Mouse (Mus musculus) midbrain, embryonic 14.5 days (tissue): ENCODE results near the gene Nans. TPM values are rescaled to one million over a fixed set of nuclear protein-coding genes. Genes with fewer than 3 reads are reported as not detected.

Experiments
- ATAC-seq: fragments of 200-750 bp; cut with Nextera tagmentation; 2 replicates; pipeline ENCODE4 v1.8.0; 2017; ENCODE audit warnings: moderate number of reproducible peaks, moderate library complexity; ENCODE audit not compliant: low FRiP score, low TSS enrichment
- DNase-seq: peaks from one replicate; pipeline ENCODE4 v3.0.0-alpha.2; 2015
- H3K27ac ChIP-seq: fragments of 300-500 bp; sonication (generic); replicated peaks from 2 replicates; pipeline ENCODE4 v1.5.1; 2014; ENCODE audit warnings: mild to moderate bottlenecking, low read depth, low read length, moderate library complexity
- H3K27me3 ChIP-seq: fragments of 300-500 bp; sonication (generic); 2 replicates; pipeline ENCODE4 v1.6.1; 2014; ENCODE audit warnings: low read length, control low read depth, mixed read lengths; ENCODE audit not compliant: control insufficient read depth, insufficient read depth
- H3K36me3 ChIP-seq: fragments of 300-500 bp; sonication (generic); 2 replicates; pipeline ENCODE4 v1.6.1; 2014; ENCODE audit warnings: low read length, control low read depth; ENCODE audit not compliant: control insufficient read depth, insufficient read depth
- H3K4me1 ChIP-seq: fragments of 300-500 bp; sonication (generic); 2 replicates; pipeline ENCODE4 v1.6.1; 2014; ENCODE audit warnings: mild to moderate bottlenecking, antibody characterized with exemption, low read length, control low read depth; ENCODE audit not compliant: control insufficient read depth, insufficient read depth
- H3K4me2 ChIP-seq: fragments of 300-500 bp; sonication (generic); 2 replicates; pipeline ENCODE4 v1.6.1; 2014; ENCODE audit warnings: mild to moderate bottlenecking, low read length, moderate library complexity
- H3K4me3 ChIP-seq: fragments of 300-500 bp; sonication (generic); replicated peaks from 2 replicates; pipeline ENCODE4 v1.5.1; 2014; ENCODE audit warnings: low read depth, low read length
- H3K9ac ChIP-seq: fragments of 300-500 bp; sonication (generic); replicated peaks from 2 replicates; pipeline ENCODE4 v1.6.1; 2014; ENCODE audit warnings: mild to moderate bottlenecking, low read length, moderate library complexity
- H3K9me3 ChIP-seq: fragments of 300-500 bp; sonication (generic); 2 replicates; pipeline ENCODE4 v1.6.1; 2016; ENCODE audit warnings: low read length, control low read depth, mixed read lengths; ENCODE audit not compliant: control insufficient read depth
- WGBS: fragments of 180-500 bp; shearing (Covaris S2); extraction: QIAGEN DNeasy Blood & Tissue Kit; methylation state at CpG from one replicate; pipeline ENCODE4 v1.1.7; 2014; 5-methylcytosine and 5-hydroxymethylcytosine counted together
- polyA plus RNA-seq: library from polyadenylated mRNA; unstranded; fragments of >200 nt; fragmentation: Nextera tagmentation; extraction: Ambion mirVana; gene quantifications from 2 replicates; pipeline ENCODE4 v1.2.1, GENCODE M21; 2014

The Nans gene
- polyA plus RNA-seq, 1 experiment from 2014 or later: 47.3 TPM

DNA sequence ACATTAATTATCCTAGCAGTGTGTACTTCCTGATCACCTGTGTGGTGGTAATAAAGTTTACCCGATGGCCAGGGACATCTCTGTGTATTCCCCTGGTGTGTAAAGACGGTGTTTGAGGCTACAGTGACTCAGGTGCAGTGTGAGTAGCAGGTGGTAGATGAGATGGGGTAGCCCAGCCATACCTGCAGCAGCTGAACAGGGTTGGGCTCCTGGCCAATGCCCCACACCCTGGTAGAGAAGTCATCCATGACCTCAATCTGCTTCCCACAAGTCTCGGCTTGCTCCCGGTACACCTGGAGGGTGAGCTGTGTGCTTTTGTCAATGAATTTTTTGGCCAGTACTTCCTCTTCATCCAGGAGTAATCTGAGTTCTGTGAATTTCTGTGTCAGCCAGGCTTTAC, 34.3 kb downstream of the Nans start:
- Histone ChIP-seq H3K4me2 (no peak overlapping the region), H3K9ac (no peak overlapping the region), H3K9me3 (no peaks in the 10 kb centered on the region), H3K4me1 (no peaks in the 10 kb centered on the region), H3K27ac (no peak overlapping the region), H3K27me3 (no peaks in the 10 kb centered on the region), H3K36me3 (no peaks in the 10 kb centered on the region), H3K4me3 (no peak overlapping the region)
- no peak for DNase-seq
- no peak for ATAC-seq
- 91% methylated on average over 4 of the region's 4 CpGs for WGBS

GRCm38 (mm10) chr4:46526226-46526625, 37.2 kb downstream of the Nans start:
- H3K4me2 ChIP-seq: no peak overlapping the region
- H3K27me3 ChIP-seq: no peaks in the 10 kb centered on the region
- ATAC-seq: no peak
- H3K36me3 ChIP-seq: no peaks in the 10 kb centered on the region
- DNase-seq: no peak
- no peak overlapping the region for H3K4me3 ChIP-seq
- H3K4me1 ChIP-seq: no peaks in the 10 kb centered on the region
- no peak overlapping the region for H3K27ac ChIP-seq
- 93% methylated on average over 3 of the region's 3 CpGs for WGBS
- H3K9ac ChIP-seq: no peak overlapping the region
- no peaks in the 10 kb centered on the region for H3K9me3 ChIP-seq

DNA sequence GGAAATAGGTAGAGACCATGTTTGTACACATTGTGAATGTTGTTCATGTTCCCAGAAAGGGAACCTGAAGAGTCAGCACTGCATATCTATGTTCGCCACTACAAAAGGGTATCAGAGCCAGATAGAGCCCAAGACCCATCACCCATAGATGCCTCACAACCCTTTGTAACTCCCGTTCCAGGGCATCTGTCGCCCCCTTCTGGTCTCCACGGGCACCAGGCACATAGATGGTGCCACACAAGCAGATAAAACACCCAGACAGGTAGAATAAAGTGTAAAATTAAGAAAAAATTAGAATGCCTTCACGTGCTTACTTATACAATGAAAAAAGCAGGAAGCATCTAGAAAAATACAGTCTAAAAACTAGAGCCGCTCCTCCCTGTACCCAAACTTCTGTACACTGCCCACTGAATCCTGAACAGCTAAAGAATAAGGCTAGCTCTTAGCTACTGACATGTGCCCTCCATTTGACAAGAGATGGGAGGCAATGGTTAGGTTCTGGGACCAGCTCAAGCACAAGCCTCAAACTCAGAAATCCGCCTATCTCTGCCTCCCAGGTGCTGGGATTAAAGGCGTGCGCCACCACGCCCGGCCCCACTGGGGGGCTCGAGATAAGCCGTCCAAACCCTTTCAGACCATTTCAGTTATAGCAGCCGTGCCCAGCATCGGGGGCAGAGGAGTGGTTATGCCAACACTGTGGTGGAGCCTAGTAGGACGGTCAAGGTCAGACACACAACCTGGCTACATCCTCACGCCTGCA, 37.9 kb downstream of the Nans start:
- Histone ChIP-seq H3K27ac (no peak overlapping the region), H3K4me1 (no peaks in the 10 kb centered on the region), H3K36me3 (no peaks in the 10 kb centered on the region), H3K9me3 (no peaks in the 10 kb centered on the region), H3K4me2 (peak overlapping the region; percentile 39), H3K9ac (no peak overlapping the region), H3K27me3 (no peaks in the 10 kb centered on the region), H3K4me3 (no peak overlapping the region)
- DNase-seq: peak; percentile 10
- no peak for ATAC-seq
- 29% methylated on average over 17 of the region's 17 CpGs for WGBS

GRCm38 (mm10) chr4:46527558-46527926, 38.5 kb downstream of the Nans start:
- 2% methylated on average over 7 of the region's 7 CpGs for WGBS
- Histone ChIP-seq H3K4me1 (no peaks in the 10 kb centered on the region), H3K27me3 (0 out of 2 replicates have a peak, but pooled peaks cover under 1% of the 10 kb centered on the region), H3K4me2 (peak overlapping the region; percentile 39), H3K9me3 (no peaks in the 10 kb centered on the region), H3K9ac (no peak overlapping the region), H3K36me3 (no peaks in the 10 kb centered on the region), H3K4me3 (no peak overlapping the region), H3K27ac (no peak overlapping the region)
- DNase-seq (no peak), ATAC-seq (no peak)

DNA sequence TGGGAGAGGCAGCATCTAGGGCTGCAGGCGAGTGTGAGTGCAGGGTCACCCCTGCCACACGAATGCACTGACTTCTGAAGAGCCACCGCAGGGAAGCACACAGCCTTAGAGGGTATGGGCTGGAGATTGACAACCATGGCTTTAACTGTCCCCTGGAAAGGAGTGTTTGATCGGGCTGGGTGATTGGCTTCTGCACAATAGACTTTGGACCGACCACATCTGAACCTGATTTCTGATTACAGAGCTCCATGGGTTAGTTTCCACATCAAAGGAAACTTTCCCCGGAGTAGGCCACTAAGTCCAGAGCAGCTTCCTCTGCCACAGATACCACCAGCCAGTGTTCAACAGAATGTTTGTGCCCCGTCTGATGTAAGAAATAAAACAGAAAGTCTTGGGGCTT, 40.7 kb downstream of the Nans start:
- WGBS: 41% methylated on average over 7 of the region's 7 CpGs
- peaks cover 12% of the 10 kb centered on the region for H3K27me3 ChIP-seq
- no peak for DNase-seq
- no peak overlapping the region for H3K9ac ChIP-seq
- H3K4me2 ChIP-seq: no peak overlapping the region
- no peak overlapping the region for H3K4me3 ChIP-seq
- no peak for ATAC-seq
- 0 out of 2 replicates have a peak, but pooled peaks cover 2% of the 10 kb centered on the region for H3K4me1 ChIP-seq
- no peak overlapping the region for H3K27ac ChIP-seq
- H3K36me3 ChIP-seq: no peaks in the 10 kb centered on the region
- H3K9me3 ChIP-seq: no peaks in the 10 kb centered on the region

- Histone ChIP-seq H3K9me3 (no peaks in the 10 kb centered on the region), H3K9ac (no peak overlapping the region), H3K4me3 (no peak overlapping the region), H3K27ac (no peak overlapping the region), H3K36me3 (no peaks in the 10 kb centered on the region), H3K27me3 (peaks cover 36% of the 10 kb centered on the region), H3K4me1 (0 out of 2 replicates have a peak, but pooled peaks cover 2% of the 10 kb centered on the region), H3K4me2 (no peak overlapping the region)
- ATAC-seq: no peak
- 79% methylated on average over 2 of the region's 2 CpGs for WGBS
- no peak for DNase-seq
These were observed 43.5 kb downstream of the Nans start for GRCm38 (mm10) chr4:46532511-46532910.

GRCm38 (mm10) chr4:46532926-46533325, 43.9 kb downstream of the Nans start:
- 78% methylated on average over 7 of the region's 7 CpGs for WGBS
- Histone ChIP-seq H3K9ac (no peak overlapping the region), H3K9me3 (no peaks in the 10 kb centered on the region), H3K27me3 (peaks cover 36% of the 10 kb centered on the region), H3K4me1 (0 out of 2 replicates have a peak, but pooled peaks cover 2% of the 10 kb centered on the region), H3K4me2 (no peak overlapping the region), H3K27ac (no peak overlapping the region), H3K36me3 (no peaks in the 10 kb centered on the region), H3K4me3 (no peak overlapping the region)
- no peak for ATAC-seq
- DNase-seq: no peak

GRCm38 (mm10) chr4:46533934-46534720, 45.1 kb downstream of the Nans start:
- Histone ChIP-seq H3K9ac (no peak overlapping the region; the same call in 1 of the 2 replicates), H3K36me3 (no peaks in the 10 kb centered on the region), H3K4me3 (peak overlapping the region; percentile 25), H3K27me3 (peaks cover 36% of the 10 kb centered on the region), H3K9me3 (no peaks in the 10 kb centered on the region), H3K27ac (no peak overlapping the region), H3K4me2 (peak overlapping the region; percentile 50), H3K4me1 (0 out of 2 replicates have a peak, but pooled peaks cover 2% of the 10 kb centered on the region)
- DNase-seq (peak; percentile 35), ATAC-seq (no peak)
- WGBS: 11% methylated on average over 29 of the region's 29 CpGs
